Mouse (Mus musculus) midbrain, postnatal 0 days (tissue): Measurements from ENCODE around the gene Troap. TPM values are rescaled to one million over a fixed set of nuclear protein-coding genes. Genes with fewer than 3 reads are reported as not detected.
A peak's percentile ranks its signal among the peaks of the same experiment; 100 is the strongest.

Experiments
- ATAC-seq: fragments of 200-750 bp; cut with Nextera tagmentation; 2 replicates; pipeline ENCODE4 v1.8.0; 2017; ENCODE audit warnings: moderate number of reproducible peaks, mild to moderate bottlenecking, moderate TSS enrichment, moderate library complexity; ENCODE audit not compliant: low FRiP score
- DNase-seq: peaks from one replicate; pipeline ENCODE4 v3.0.0-alpha.2; 2015; ENCODE audit warnings: low spot score
- H3K27ac ChIP-seq: fragments of 300-500 bp; sonication (generic); 2 replicates; pipeline ENCODE4 v1.5.1; 2014; ENCODE audit warnings: low read depth, mild to moderate bottlenecking, low read length, mixed read lengths
- H3K27me3 ChIP-seq: fragments of 300-500 bp; sonication (generic); 2 replicates; pipeline ENCODE4 v1.6.1; 2014; ENCODE audit warnings: low read length, control low read depth, mixed read lengths; ENCODE audit not compliant: insufficient read depth
- H3K36me3 ChIP-seq: fragments of 300-500 bp; sonication (generic); 2 replicates; pipeline ENCODE4 v1.6.1; 2014; ENCODE audit warnings: low read length, control low read depth, mixed read lengths; ENCODE audit not compliant: insufficient read depth
- H3K4me1 ChIP-seq: fragments of 300-500 bp; sonication (generic); 2 replicates; pipeline ENCODE4 v1.6.1; 2014; ENCODE audit warnings: mild to moderate bottlenecking, control low read depth, antibody characterized with exemption, low read length, mixed read lengths; ENCODE audit not compliant: insufficient read depth
- H3K4me2 ChIP-seq: fragments of 300-500 bp; sonication (generic); 2 replicates; pipeline ENCODE4 v1.6.1; 2014; ENCODE audit warnings: low read depth, mild to moderate bottlenecking, low read length, mixed read lengths; ENCODE audit not compliant: poor library complexity, severe bottlenecking
- H3K4me3 ChIP-seq: fragments of 300-500 bp; sonication (generic); 2 replicates; pipeline ENCODE4 v1.5.1; 2014; ENCODE audit warnings: low read depth, mild to moderate bottlenecking, low read length, moderate library complexity
- H3K9ac ChIP-seq: fragments of 300-500 bp; sonication (generic); replicated peaks from 2 replicates; pipeline ENCODE4 v1.6.1; 2014; ENCODE audit warnings: mild to moderate bottlenecking, low read length, moderate library complexity, mixed read lengths; ENCODE audit not compliant: poor library complexity, severe bottlenecking
- H3K9me3 ChIP-seq: fragments of 300-500 bp; sonication (generic); 2 replicates; pipeline ENCODE4 v1.6.1; 2016; ENCODE audit warnings: low read length, control low read depth
- CTCF ChIP-seq: IDR thresholded peaks from 2 replicates; pipeline ENCODE4 v1.5.1; 2016; ENCODE audit warnings: antibody characterized with exemption, mild to moderate bottlenecking
- WGBS: fragments of 180-500 bp; shearing (Covaris S2); extraction: QIAGEN DNeasy Blood & Tissue Kit; methylation state at CpG from one replicate; pipeline ENCODE4 v1.1.7; 2014; 5-methylcytosine and 5-hydroxymethylcytosine counted together
- polyA plus RNA-seq: library from polyadenylated mRNA; unstranded; fragments of >200 nt; fragmentation: Nextera tagmentation; extraction: Ambion mirVana; gene quantifications from 2 replicates; pipeline ENCODE4 v1.2.1, GENCODE M21; 2015
- total RNA-seq: library from RNA; depleted of rRNA; stranded (reverse); fragments of >200 nt; gene quantifications from 2 replicates; pipeline ENCODE4 v1.2.3, GENCODE M21; 2014

The Troap gene
- total and polyA plus RNA-seq, 2 experiments from 2014 or later, result 2.1 to 4.1 TPM

DNA sequence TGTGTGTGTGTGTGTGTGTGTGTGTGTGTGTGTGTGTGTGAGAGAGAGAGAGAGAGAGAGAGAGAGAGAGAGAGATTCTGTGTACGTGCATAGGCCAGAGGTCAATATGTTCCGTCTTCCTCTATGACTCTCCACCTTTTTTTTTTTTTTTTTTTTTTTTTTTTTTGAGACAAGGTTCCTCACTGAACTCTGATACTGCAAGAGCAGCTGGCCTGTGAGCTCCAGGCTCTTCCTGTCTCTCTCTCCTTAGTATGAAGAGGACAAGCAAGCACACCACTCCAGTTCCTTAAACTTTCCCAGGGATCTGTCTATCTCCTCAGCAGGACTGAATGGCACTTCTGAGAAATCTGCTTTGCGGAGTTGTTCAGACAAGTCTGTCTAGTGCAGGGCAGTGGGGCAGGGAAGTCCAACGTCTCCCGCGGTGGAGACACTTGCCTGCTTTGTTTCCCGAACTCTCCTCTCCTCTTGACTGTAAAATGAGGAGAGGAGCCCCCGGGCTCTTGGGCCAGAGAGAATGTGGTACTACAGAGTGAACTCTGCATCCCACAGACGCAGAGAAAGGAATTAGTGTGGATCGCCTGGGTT lies 45.4 kb upstream of the Troap start:
- peak overlapping the region; percentile 62 for H3K4me2 ChIP-seq
- TF ChIP-seq CTCF, result no peak
- no peak overlapping the region for H3K27ac ChIP-seq
- H3K27me3 ChIP-seq, result peaks cover 12% of the 10 kb centered on the region; the same call in 1 of the 2 replicates
- H3K9ac ChIP-seq, result no peak overlapping the region
- ATAC-seq (no peak), DNase-seq (no peak)
- H3K4me1 ChIP-seq, result peaks cover 2% of the 10 kb centered on the region; the same call in 1 of the 2 replicates
- no peaks in the 10 kb centered on the region for H3K9me3 ChIP-seq
- 9% methylated on average over 10 of the region's 10 CpGs for WGBS
- peak overlapping the region; percentile 34 for H3K4me3 ChIP-seq
- no peaks in the 10 kb centered on the region for H3K36me3 ChIP-seq

DNA sequence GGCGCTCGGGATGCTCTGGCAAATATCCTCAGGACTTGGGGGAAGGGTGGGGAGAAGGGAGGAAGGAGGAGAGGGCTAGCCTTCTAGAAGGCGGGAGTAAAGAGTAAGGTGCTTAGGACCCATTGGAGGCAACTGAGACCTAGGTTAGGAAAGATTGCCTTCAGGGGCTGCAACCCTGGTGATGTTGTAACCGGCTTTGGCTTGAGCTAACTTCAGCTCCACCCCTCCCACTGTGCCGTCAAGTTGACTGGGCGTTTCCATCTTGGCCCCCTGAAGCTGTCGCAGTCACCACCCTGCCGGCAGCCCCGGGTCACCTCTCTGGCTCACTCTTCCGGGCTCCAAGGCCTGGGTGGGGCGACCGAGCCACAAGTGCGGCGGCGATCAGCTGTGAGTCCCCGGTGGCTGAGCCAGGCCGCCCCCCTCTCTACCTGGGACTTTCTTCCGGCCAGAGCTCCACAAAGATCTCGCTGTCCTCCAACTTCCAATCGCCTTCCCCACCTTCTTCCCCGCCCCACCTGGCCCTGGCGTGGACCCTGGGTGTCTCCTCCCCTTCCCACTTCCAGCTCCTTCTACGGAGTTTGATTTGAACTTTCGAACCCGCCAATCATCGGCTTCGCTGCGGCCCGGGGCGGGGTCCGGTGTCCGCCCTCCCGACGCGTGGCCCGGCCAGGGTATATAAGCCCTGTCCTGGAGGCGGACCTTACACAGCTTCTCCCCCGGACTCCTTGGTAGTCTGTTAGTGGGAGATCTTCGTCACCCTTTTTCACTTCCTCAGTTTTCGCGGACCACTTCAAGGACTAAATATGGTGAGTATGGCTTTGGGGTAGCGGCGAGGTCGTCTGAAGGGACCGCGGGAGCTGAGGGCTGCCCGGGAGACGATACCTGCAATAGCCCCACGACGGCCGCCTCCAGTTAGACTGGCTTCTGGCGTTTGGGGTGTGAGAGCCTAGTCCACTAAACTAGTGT lies 44.5 kb upstream of the Troap start, which contains the start of gene Tuba1c:
TSS of gene Tuba1c (plus strand) at position 273 of the 966 bp plus-strand sequence.
- ATAC-seq (0 out of 2 replicates have a peak, but pooled peaks have one; percentile 31), DNase-seq (peak; percentile 47)
- Histone ChIP-seq H3K9me3 (no peaks in the 10 kb centered on the region), H3K4me1 (peaks cover 2% of the 10 kb centered on the region; the same call in 1 of the 2 replicates), H3K27me3 (peaks cover 12% of the 10 kb centered on the region; the same call in 1 of the 2 replicates), H3K4me2 (peak within 1 kb of the TSS; percentile 62), H3K9ac (no peak within 1 kb of the TSS), H3K4me3 (peak within 1 kb of the TSS; percentile 34), H3K27ac (no peak within 1 kb of the TSS), H3K36me3 (no peaks in the 10 kb centered on the region)
- TF ChIP-seq CTCF, result no peak
- WGBS, result 1% methylated on average over 50 of the region's 52 CpGs

GRCm38 (mm10) chr15:99030585-99031387 lies 43.6 kb upstream of the Troap start:
- Histone ChIP-seq H3K9me3 (no peaks in the 10 kb centered on the region), H3K4me3 (peak overlapping the region; percentile 34), H3K27ac (no peak overlapping the region), H3K36me3 (no peaks in the 10 kb centered on the region), H3K27me3 (peaks cover 12% of the 10 kb centered on the region; the same call in 1 of the 2 replicates), H3K4me1 (peaks cover 2% of the 10 kb centered on the region; the same call in 1 of the 2 replicates), H3K9ac (no peak overlapping the region), H3K4me2 (peak overlapping the region; percentile 62)
- no peak for ATAC-seq
- 19% methylated on average over 26 of the region's 26 CpGs for WGBS
- no peak for DNase-seq
- TF ChIP-seq CTCF, result no peak

DNA sequence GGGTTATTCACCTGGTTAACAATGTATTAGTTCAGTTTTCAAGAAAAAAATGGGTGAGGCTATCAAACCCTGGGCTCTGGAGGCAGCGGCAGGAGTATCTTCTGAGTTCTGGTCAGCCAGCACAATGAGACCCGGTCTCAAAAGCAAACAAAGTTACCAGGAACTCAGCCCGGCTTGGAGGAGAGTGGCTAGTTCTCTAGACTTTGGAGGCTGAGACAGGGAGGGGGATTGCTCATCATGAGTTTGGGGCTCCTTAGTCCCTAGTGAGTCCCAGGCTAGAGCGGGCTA lies 43.0 kb upstream of the Troap start:
- H3K4me1 ChIP-seq, result peaks cover 2% of the 10 kb centered on the region; the same call in 1 of the 2 replicates
- H3K9ac ChIP-seq, result no peak overlapping the region
- no peak overlapping the region for H3K27ac ChIP-seq
- no peaks in the 10 kb centered on the region for H3K9me3 ChIP-seq
- peaks cover 12% of the 10 kb centered on the region; the same call in 1 of the 2 replicates for H3K27me3 ChIP-seq
- no peak overlapping the region for H3K4me2 ChIP-seq
- TF ChIP-seq CTCF, result no peak
- H3K36me3 ChIP-seq, result no peaks in the 10 kb centered on the region
- WGBS, result 86% methylated on average over 4 of the region's 4 CpGs
- no peak overlapping the region for H3K4me3 ChIP-seq
- DNase-seq, result no peak
- no peak for ATAC-seq

GRCm38 (mm10) chr15:99032041-99032725 lies 42.2 kb upstream of the Troap start:
- Histone ChIP-seq H3K4me2 (no peak overlapping the region), H3K27ac (no peak overlapping the region), H3K4me1 (peaks cover 2% of the 10 kb centered on the region; the same call in 1 of the 2 replicates), H3K9me3 (no peaks in the 10 kb centered on the region), H3K36me3 (no peaks in the 10 kb centered on the region), H3K27me3 (peaks cover 12% of the 10 kb centered on the region; the same call in 1 of the 2 replicates), H3K9ac (no peak overlapping the region), H3K4me3 (no peak overlapping the region)
- 75% methylated on average over 9 of the region's 9 CpGs for WGBS
- no peak for DNase-seq
- TF ChIP-seq CTCF, result no peak
- no peak for ATAC-seq
